Mouse (Mus musculus): ENCODE measurements around the gene Cenpb.

- no peak for TF ChIP-seq EP300 (IDR thresholded peaks at IDR 0.05; ENCODE audit: low read depth)
- TF ChIP-seq CTCF (IDR thresholded peaks at IDR 0.05; ENCODE audit: low read depth), result no peak
These were observed 31.3 kb upstream of the Cenpb start for GRCm38 (mm10) chr2:131211026-131211615.
